Mouse (Mus musculus) embryonic fibroblast, embryonic 13.5 days (primary cell): ENCODE measurements around the gene Plbd2. TPM values are rescaled to one million over a fixed set of nuclear protein-coding genes. Genes with fewer than 3 reads are reported as not detected.
"Not testable (repeated sequence)": the region's sequence is repeated elsewhere in the genome, so short reads cannot be mapped to it uniquely, and the experiment has no call there.

Experiments used
- H3K27ac ChIP-seq: 2 replicates; pipeline ENCODE4 v1.5.1; 2012; ENCODE audit warnings: low read length, control low read depth, inconsistent platforms; ENCODE audit not compliant: insufficient read depth
- H3K4me1 ChIP-seq: 2 replicates; pipeline ENCODE4 v1.6.1; 2011; ENCODE audit warnings: low read length; ENCODE audit not compliant: control insufficient read depth, insufficient read depth
- H3K4me3 ChIP-seq: 2 replicates; pipeline ENCODE4 v1.5.1; 2011; ENCODE audit warnings: mild to moderate bottlenecking, control low read depth, low read length; ENCODE audit not compliant: insufficient read depth
- CTCF ChIP-seq: IDR thresholded peaks from 2 replicates; pipeline ENCODE4 v1.5.1; 2011; ENCODE audit warnings: mild to moderate bottlenecking, control low read depth, low read length, moderate library complexity, borderline replicate concordance; ENCODE audit not compliant: insufficient read depth
- POLR2A ChIP-seq: IDR thresholded peaks from 2 replicates; pipeline ENCODE4 v1.6.1; 2011; ENCODE audit warnings: low read depth, mild to moderate bottlenecking, control low read depth, low read length, moderate library complexity
- polyA plus RNA-seq: library from polyadenylated mRNA; stranded (reverse); fragments of >200 nt; gene quantifications from 2 replicates; pipeline ENCODE4 v1.2.4, GENCODE M21; 2011; ENCODE audit warnings: low read depth; ENCODE audit not compliant: missing spikeins, insufficient read length

Gene Plbd2
- polyA plus RNA-seq, 1 experiment: 41.4 TPM

DNA sequence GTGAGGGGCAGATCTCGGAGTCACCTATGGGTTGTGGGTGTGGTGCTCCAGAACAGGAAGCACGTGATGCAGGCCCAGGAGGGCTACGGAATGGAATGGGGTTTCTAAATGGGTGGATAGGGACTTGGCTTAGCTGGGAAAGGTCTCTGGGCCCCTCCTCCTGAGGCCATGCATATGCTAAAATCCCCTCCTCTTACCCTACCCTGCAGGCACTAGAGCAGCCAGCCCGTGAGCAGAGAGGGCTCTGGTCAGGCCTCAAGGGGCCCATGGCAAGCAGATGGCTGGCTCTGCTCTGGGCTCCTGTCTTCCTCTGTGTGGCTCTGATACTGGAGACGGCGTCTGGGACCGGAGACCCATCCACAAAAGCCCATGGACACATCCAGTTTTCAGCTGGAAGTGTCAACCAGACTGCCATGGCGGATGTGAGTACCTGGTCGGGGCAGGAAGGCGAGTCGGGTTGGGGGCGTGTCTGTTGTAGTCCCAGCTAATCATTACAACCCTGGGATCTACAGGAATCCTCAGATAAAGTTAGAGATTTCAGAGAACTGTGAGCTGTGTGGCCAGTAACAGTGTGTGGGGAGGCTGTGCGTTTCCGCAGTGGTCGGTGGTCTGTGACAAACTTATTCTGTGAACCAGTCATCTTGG lies 9.6 kb upstream of the Plbd2 start:
- H3K4me1 ChIP-seq: peaks cover 18% of the 10 kb centered on the region
- H3K4me3 ChIP-seq: no peak overlapping the region
- no peak for TF ChIP-seq CTCF
- TF ChIP-seq POLR2A: no peak
- no peak overlapping the region for H3K27ac ChIP-seq

DNA sequence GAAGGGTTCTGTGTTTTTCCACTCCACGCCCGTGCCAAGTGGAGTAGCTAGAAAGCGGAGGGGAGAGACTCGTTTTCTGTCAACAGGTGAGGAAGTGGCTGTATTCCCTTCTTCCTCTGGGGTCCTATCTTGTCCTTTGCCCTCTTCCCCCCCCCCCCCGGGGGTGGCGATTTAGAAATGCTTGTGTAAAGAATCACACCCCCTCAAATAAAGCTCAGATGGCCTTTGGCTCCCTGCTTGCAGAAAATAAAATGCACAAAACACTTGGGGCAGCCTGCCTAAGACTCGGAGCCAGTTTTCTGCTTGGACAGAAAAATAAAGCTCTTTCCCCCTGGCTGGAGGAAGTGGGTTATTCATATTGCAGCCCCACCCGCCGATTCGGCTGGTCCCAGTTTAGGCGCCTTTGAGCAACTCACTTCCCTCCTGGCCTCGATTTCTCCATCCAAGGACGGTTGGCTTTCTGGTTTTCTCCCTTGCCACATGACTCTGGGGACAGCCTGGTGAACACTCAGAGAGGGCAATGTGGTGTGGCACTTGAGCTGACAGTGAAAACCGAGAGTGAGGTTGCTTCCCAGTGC lies 8.3 kb upstream of the Plbd2 start:
- TF ChIP-seq CTCF: no peak
- H3K27ac ChIP-seq: no peak overlapping the region
- H3K4me1 ChIP-seq: peaks cover 12% of the 10 kb centered on the region
- H3K4me3 ChIP-seq: peak overlapping the region; percentile 83

- peak; percentile 82 for TF ChIP-seq POLR2A
- TF ChIP-seq CTCF: no peak
- H3K4me1 ChIP-seq: peaks cover 8% of the 10 kb centered on the region
- H3K4me3 ChIP-seq: peak within 1 kb of the TSS; percentile 83
- H3K27ac ChIP-seq: no peak within 1 kb of the TSS
These were observed 7.7 kb upstream of the Plbd2 start, which contains the start of gene Slc8b1 for GRCm38 (mm10) chr5:120510982-120511642. TSS of gene Slc8b1 (plus strand) at chr5:120511168.

DNA sequence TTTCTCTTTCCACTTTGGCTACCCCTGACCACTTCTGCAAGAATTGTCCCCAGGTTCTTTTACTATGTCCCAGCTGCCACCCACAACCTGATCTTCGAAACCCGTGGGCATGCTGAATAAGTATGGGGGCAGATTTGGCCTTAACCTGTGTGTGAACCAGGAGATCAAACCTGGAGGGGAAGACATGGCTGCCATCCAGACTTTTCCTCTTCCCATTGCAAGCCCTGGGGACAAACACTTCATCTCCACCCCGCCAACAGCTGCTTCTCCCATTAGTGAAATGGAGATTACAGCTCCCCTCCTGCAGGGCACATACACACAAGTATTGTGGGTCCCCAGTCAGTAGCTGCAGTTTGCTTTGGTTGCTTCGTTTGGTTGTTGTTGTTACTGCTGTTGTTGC lies 3.9 kb upstream of the Plbd2 start:
- Histone ChIP-seq H3K4me3 (no peak overlapping the region), H3K4me1 (no peaks in the 10 kb centered on the region), H3K27ac (no peak overlapping the region)
- no peak for TF ChIP-seq POLR2A
- no peak for TF ChIP-seq CTCF

- TF ChIP-seq POLR2A: no peak
- TF ChIP-seq CTCF: no peak
- no peak overlapping the region for H3K27ac ChIP-seq
- H3K4me1 ChIP-seq: no peaks in the 10 kb centered on the region
- no peak overlapping the region for H3K4me3 ChIP-seq
These were observed 3.1 kb upstream of the Plbd2 start for GRCm38 (mm10) chr5:120506490-120506889.

- TF ChIP-seq POLR2A: no peak
- no peak for TF ChIP-seq CTCF
- Histone ChIP-seq H3K4me3 (no peak overlapping the region), H3K27ac (no peak overlapping the region), H3K4me1 (no peaks in the 10 kb centered on the region)
These were observed 2.4 kb upstream of the Plbd2 start for GRCm38 (mm10) chr5:120505781-120506180.

- no peak overlapping the region for H3K4me3 ChIP-seq
- no peak overlapping the region for H3K27ac ChIP-seq
- no peaks in the 10 kb centered on the region for H3K4me1 ChIP-seq
- 0 out of 2 replicates have a peak, but pooled peaks have one; percentile 30 for TF ChIP-seq POLR2A
- peak; percentile 91 for TF ChIP-seq CTCF
These were observed 1.9 kb upstream of the Plbd2 start for GRCm38 (mm10) chr5:120505368-120505767.

DNA sequence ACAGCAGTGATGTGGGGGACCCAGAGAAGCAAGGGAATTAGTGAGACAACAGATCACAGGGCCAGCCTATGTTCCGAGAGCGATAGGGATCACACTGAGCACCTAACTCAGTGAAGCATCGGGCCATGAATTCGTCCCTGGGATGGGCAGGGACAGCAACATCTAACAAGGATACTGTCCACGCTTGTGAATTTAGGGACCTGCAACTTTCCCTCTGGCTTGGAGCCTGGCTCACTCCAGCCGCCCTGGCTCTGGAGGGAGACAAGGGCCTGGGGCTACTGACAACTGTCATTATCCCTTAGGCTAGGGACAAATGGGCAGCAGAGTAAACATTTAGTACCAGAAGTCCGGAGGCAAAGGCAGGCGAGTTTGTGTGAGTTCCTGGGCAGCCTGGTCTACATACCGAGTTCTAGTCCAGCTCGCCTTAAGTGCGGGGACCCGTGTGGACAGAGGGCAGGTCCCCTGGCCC lies 716 bp downstream of the Plbd2 start:
- Histone ChIP-seq H3K27ac (no peak overlapping the region), H3K4me1 (no peaks in the 10 kb centered on the region), H3K4me3 (peak overlapping the region; percentile 67)
- TF ChIP-seq POLR2A (no peak), CTCF (no peak)

DNA sequence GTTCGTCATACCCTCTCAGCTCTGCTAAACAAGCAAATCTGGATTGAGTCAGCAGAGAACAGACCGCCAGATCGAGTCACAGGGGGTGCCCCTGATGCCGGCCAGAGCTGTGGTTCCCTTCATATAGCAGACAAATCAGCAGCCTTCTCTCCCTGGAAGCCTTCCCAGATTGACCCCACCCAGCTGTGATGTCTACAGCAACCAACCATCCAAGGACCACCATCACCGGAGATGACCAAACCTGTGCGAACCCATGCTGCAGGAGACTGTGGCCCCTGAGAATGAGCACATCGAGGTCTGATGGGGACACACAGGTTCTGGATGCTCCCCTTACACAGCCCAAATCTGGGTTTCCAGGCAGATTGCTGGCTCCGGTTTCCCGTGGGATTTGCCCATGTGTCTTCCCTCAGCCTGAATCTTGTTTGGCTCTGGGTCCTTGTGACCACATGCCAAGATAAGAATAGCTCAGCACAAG lies 1.2 kb downstream of the Plbd2 start:
- TF ChIP-seq CTCF (no peak), POLR2A (no peak)
- Histone ChIP-seq H3K4me3 (peak overlapping the region; percentile 67), H3K27ac (no peak overlapping the region), H3K4me1 (no peaks in the 10 kb centered on the region)

GRCm38 (mm10) chr5:120500609-120501008 lies 2.8 kb downstream of the Plbd2 start:
- not testable (repeated sequence) for H3K27ac ChIP-seq, H3K4me3 ChIP-seq, H3K4me1 ChIP-seq
